Mouse (Mus musculus): ENCODE data around the gene Liph. TPM values are rescaled to one million over a fixed set of nuclear protein-coding genes. Genes with fewer than 3 reads are reported as not detected.
"Not testable (repeated sequence)": the region's sequence is repeated elsewhere in the genome, so short reads cannot be mapped to it uniquely, and the experiment has no call there.

The Liph gene
- total RNA-seq (2021): under 1 TPM; 0.23 to 0.25 TPM

DNA sequence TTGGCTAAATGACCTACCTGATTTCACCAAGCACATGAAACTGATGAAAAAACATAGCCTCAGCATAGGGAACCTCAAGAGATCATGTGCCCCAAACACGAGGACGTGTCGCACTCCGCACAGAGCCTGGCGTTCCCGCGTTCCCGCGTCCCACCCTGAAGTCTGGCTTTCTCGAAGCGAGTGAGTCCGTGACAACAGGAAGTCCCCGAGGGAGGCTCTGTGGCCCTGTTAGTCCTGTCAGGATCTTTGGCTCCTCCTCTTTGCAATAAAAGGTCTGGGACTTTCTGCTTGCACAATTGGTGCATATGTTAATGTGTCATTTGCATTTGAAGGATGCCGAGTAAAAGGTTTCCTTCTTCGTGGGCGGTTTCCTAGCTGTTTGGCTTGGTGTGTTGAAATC is at the start of gene Liph:
Gene Liph, minus strand, starts transcription at position 360 of the 400 bp plus-strand sequence.
- peak in 1 of 2 experiments; percentile 9 for DNase-seq

DNA sequence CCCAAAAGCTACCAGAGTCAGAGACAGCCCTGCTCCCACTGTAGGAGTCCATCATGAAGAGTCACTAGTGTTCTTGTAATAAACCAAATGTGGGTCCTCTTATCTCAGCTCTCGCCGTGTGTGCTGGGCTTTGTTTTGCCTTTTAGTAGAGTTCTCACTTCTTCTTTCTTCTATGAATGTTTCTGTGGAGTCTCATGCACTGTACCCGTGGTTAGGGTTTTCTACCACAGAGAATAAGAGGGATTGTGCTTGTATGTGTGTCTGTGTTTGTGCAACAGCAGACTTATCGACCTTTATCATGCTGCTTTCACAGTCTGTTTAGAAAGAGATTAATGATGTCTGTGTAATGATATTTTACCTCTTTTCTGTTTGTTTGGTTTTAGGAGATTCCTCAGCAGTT is 48.4 kb upstream of the Liph start:
- DNase-seq: no peak

DNA sequence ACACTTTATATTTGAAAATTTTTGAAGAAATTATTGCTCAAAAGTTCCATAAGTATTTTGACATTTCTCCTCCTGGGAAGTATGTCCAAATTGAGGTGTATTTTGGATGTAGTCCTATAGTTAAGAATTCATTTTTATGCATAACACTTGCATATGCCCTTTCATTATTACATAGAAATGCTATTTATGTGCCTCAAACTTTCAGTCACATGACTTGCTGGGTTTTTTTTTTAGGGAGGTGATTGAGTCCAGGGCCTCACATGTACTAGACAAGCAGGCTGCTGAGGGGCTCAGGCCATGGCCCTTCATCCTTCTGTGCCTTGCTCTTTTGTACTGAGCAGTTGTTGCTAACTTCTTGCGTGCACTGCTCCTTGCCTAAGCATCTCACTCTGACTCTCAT is 44.5 kb upstream of the Liph start:
- DNase-seq: no peak

DNA sequence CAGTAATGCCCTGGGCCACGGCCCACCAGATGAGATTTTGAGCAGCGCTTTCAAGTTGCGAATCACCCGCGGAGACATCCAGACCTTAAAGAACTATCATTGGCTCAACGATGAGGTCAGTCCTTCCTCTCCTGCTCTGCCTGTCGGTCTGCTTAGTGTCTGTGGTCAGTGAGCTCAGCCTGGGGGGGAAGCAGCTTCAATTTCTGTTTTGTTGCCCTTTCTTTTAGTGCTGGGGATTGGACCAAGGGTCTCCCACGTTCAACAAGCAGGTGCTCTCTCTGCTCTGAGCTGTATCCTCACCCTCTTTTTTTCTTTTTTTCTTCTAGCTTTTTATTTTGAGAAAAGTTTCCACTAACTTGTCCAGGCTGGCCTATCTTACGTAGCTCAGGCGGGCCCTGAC is 43.1 kb upstream of the Liph start:
- no peak for DNase-seq

DNA sequence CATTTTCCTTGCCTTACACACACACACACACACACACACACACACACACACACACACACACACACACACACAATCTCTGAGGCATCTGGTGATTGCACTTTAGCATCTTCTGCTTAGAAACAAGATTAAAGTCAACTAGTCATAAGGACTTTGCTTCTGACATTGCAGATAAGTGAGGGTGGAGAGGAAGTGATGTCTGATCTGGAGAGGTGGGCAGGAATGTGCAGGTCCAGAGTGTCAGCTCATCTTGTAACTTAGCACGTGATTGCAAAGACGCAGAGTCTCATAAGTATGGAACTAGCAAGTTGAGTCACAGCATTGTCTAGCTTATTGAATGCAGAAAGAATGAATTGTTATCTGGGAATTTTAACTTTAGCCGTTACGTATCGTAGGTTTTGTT is 32.0 kb upstream of the Liph start:
- DNase-seq: no peak

DNA sequence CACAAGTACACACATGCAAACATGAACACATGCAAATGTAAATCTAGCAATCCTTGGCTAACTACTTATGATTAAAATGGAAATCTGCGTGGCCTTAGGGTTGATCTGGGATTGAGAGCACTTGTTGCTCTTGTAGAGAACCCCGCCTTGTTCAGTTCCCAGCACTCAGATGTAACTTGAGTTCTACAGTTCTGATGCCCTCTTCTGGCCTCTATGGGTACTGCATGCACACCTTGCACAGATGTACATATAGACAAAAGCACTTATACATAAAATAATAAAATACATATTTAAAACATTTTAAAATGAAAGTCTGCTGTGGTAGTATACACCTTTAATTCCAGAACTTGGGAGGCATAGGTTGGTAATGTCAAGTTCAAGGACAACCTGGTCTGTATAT is 26.7 kb upstream of the Liph start:
- DNase-seq: no peak

DNA sequence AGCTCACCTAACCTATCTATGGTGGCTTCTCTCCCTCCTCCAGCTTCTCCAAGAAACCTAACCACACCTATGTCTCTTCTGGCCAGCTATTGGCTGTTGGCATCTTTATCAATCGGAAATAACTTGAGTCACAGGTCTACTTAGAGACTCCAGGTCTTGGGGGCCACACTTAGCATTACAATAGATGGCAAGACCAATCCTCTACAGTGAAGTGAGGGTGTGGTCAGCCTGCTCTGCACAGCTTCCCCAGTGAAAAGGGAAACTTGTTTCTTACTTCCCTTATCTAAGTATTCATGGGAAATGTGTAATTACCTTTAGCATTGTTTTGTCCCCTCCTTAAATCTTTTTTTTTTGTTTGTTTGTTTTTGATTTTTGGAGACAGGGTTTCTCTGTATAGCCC is 20.1 kb upstream of the Liph start:
- DNase-seq: no peak

DNA sequence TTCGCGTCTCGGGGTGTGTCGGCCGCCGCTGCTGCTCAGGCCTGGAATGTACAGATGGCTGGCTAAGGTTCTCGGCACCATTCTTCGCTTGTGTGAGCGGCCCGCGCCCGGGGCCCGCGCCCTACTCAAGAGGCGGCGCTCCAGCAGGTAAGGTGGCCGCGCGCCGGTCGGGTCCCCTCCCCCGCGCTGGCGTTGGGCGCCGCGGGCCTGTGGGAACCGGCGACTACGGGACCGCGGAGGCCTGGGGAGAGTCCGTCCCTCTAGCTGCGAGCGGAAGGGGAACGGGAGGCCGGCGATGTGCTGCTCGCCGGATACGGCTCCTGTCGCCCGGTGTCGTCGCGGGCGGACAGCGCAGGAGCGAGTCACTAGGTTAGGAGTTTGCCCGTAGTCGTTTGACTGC is 14.1 kb upstream of the Liph start:
- DNase-seq: no peak

DNA sequence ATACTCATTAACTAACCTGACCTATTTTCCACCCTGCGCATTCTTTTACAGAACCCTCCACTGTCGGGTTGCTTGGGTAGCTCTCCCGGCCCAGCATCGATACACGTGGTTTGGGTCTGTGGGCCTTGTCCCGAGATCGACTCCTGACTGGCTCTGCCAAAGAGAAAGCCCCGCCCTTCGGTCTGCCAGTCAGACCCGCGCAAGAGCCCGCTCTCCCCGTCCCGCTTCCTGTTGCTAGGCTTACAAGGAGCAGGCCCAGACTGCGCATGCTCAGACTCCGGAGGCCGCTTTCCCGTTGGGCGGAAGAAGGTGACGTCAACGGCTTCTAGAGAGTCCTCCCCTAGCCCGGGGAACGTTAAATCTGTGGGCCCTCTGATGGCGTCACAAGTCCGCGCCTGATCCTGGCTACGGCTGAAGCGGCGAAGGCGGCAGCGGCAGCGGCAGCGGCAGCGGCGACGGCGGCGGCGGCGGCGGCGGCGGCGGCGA is 13.7 kb upstream of the Liph start, which contains the start of gene Senp2:
Gene Senp2, plus strand, starts transcription at position 386 of the 486 bp plus-strand sequence.
- peak; percentile 100 for DNase-seq

DNA sequence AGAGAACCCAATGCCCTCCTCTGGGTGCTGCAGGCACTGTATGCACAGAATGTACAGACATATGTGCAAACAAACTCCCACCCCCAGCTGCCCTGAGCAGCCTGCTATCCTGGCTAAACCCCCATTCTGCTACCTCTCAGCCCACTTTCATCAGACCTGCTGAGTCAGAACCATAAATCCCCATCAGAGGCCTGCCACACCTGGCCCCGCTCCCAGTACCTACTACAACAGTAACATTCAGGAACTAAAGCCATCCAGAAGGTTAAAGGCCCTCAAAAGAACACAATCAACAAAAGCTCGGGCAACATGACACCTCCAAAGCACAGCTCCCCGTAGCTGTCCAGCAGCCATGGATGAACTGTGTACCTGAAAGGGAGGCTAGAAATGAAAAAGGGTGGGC is 6.1 kb upstream of the Liph start:
- peak in 1 of 2 experiments; percentile 7 for DNase-seq

DNA sequence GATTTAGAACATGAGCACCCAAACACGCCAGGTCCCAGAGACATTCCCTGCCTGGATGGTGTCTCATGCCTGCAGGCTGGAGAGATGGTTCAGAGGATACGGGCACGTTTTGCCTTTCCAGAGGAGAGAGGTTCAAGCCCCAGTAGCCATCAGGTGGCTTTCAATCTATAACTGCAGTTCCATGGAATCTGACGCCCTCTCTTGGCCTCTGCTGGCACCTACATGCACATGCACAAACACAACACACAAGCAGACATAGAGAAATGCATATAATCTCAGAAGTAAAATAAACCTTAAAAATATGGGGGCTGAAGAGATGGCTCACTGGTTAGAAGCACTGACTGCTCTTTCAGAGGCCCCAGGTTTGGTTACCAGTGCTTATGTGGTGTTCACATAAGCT is 5.7 kb upstream of the Liph start:
- no peak for DNase-seq

DNA sequence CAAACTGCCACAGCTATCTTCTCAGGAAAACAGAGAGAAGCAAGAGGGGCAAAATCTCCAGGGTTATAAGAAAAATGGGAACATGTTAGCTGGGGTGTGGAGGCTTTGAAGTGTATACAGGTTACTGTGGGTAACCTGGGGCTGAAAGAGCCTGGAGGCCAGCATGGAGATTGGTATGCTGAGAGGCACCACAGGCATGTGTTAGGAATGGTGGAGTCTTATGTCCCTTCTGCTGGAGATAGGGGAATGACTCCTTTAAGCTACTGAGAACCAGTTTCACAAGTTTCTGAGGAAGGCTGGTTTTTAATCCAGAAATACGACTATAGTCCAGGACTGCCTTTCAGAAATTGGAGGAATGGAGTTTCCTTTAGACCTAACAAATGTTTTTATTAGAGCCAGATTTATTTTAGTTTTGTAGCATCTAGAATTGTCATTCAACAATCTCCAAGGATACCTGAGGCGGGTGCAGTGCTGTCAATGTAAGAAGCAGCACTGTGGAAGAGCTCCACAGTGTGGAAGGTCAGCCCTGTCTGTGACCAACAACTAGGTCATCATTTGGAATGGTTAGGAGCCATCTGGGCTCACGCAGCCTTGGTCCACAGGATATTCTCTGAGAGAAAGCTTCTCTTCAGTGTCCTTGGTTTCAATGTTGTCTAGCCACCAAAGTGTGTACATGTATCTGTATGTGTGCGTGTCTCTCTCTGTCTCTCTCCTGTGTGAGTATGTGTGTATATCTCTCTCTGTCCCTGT is 4.7 kb upstream of the Liph start:
- DNase-seq: no peak

DNA sequence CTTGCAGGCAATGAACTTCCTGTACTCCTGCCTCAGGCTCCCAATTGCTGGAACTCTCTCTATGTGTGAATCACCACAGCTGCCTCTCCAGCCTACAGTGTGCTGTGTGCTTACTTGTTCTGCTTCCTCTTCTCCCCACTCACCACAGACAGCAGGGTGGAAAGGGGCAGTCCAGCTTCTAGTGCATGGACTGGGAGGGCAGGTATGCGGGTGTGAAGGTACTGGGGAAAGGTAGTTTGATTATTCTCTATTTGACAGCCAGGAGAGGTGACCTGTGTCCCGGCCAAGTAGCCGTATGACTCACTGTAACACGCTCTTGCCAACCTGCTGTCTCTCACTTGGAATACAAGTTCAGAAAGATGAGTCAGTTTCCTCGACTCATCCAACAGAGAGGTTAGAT is 2.6 kb upstream of the Liph start:
- DNase-seq: peak; percentile 4 to 10

DNA sequence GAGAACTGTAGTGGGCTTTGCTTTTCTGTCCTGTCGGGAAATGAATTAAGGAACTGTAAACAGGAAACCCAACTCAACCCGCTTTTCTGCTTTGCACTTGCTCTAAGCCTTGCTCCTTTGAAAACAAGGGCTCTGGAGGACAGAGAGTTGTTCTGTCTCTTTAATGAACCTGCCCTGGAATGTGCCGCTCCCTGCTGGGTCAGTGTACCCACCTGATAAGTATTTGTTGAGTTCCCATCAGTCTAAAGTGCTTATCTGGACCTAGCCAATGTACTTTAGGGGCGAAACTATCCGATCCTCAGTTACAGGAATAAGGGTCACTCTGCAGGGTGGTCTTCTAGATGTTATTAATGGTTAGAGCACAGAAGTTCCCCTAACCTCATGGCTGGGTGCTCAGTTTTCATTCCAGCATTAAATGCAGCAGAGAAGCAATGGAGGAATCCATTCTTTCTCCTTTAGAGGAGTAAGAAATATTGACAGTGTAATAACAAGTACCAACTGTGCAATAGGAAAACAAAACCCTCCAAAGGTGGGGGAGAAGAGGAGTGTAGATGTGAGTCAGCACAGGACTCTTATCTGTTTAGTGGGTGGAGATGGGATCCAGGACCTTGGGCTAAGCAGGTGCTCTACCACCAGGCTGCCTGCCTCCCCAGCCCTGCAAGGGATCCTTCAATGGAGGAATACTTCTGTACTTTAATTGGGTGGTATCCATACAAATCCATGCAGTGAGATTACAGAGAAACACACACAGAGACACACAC is 1.6 kb upstream of the Liph start:
- no peak for DNase-seq

DNA sequence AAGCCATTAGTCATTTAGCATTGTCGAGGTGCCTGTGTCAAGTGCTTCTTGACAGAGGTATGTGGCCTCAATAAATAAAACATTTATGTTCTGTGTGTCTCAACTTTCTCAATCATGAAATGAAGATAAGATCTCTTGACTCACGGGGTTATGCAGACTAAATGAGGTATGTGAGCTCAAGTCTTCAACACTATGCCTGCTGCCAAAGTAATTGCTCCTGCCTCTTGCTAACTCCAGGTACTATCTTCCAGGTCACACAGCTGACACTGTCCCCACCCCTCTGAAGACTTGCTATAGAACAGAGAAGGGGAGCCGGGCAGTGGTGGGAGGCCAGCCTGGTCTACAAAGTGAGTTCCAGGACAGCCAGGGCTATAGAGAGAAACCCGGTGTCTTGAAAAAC is 939 bp upstream of the Liph start:
- DNase-seq: no peak

DNA sequence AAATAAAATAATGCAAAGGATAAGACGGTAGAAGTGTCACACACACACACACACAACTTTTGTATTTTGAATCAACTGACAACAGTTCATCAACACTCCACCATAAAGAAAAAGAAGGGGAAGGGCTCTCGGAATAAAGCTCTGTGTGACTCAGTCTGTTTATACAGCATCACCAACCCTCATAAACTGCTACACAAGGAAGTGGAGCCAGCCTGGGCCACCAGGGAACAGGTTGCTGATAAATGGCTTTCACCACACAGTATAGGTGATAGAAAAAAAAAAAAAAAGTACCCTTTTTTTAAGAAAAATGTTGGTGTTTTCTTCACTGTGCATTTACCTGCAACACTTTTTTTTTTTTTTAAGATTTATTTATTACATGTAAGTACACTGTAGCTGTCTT is 3.7 kb downstream of the Liph start:
- DNase-seq: no peak

DNA sequence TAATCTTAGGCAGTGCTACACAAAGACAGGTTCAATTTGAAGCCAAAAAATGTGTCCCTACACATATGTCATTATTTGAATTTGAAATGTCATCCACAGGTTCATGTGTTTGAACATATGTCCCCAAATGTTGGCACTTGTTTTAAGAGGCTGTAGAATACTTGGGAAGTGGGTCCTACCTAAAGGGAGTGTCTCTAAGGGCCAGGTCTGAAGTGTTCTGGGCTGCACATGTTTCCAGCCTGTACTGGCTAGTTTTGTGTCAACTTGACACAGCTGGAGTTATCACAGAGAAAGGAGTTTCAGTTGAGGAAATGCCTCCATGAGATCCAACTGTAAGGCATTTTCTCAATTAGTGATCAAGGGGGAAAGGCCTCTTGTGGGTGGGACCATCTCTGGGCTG is 4.6 kb downstream of the Liph start:
- DNase-seq: not testable (repeated sequence)

DNA sequence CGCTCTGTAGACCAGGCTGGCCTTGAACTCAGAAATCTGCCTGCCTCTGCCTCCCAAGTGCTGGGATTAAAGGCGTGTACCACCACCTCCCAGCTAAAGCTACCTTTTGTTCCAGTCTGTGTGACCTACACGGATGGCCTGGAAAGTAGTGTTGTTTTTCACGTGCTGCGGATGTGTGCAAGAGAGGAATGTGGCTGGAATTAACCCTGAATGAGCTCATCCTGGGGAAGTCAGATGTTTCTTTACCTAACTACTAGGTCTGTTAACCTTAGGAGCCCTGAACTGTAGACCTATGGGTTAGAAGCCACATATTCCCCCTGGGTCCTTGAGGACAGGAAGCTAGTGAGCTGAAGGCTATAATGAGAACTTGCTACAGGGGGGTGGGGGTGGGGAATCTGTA is 7.5 kb downstream of the Liph start:
- no peak for DNase-seq

DNA sequence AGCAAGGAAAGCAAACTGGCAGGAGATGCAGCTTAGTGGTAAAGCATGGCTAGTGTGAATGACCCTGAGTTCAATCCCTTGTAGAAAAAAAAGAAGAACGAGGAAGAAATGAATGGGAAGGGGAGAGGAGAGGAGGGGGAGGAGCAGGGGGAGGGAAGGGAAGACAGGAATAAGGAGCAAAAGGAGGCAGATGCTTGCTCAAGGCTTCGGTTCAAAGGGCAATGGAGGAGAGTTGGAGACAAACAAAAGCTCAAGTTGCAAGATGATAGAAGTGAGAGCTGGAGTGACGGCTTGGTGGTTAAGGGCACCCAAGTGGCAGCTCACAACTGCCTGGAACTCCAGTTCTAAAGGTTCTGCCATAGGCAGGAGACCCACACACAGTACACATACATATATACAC is 9.3 kb downstream of the Liph start:
- no peak for DNase-seq

DNA sequence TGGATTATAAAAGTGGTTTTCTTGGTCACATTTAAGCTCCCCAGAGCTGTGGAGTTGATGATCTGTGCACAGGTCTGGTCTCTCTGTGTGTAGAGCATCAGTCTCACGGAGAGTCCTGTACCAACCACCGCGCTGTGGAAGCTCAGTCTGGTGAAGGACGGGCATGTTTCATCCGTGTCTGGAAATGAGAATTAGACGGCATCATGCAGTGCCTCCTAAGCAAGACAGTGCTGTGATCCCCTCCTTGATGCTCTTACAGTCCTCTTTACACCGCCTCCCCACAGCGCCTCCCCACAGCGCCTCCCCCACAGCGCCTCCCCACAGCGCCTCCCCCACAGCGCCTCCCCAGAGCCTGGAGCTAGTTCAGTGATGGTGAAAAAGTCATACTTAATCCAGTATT is 11.4 kb downstream of the Liph start:
- no peak for DNase-seq

DNA sequence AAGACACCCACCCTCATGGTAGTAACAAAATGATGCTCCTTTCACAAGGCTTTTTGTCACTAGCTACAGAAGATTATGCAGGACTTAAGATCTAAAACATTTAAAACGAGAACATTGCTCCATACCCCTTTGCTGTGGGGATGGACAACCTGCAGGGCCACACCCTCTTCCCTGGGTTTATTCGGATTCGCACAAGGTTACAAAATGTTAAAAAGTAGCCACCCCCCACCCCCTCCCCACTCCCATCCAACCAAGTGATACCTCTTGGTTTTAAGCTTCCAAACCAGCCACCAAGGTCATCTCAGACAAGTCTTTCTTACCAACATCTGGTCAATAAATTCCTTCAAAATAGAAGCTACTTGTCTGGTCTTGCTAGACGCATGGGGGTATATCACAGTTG is 11.9 kb downstream of the Liph start:
- DNase-seq: no peak

DNA sequence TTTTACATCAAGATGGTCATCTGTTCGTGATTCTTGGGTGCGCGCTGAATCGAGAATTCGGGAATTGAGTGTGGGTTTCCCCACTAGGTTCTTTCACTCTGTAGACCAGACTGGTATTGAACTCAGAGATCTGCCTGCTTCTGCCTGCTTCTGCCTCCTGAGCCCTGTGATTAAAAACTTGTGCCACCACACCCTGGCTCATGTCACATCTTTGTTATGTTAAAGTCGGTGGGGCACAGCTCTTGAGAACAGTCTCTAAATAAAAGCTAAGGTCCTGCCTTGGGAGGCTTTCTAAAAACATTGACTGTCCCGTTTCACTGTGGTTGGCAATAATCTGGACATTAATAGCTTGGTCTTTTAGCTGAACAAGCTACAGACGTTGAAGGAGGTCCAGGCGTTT is 12.3 kb downstream of the Liph start:
- no peak for DNase-seq

DNA sequence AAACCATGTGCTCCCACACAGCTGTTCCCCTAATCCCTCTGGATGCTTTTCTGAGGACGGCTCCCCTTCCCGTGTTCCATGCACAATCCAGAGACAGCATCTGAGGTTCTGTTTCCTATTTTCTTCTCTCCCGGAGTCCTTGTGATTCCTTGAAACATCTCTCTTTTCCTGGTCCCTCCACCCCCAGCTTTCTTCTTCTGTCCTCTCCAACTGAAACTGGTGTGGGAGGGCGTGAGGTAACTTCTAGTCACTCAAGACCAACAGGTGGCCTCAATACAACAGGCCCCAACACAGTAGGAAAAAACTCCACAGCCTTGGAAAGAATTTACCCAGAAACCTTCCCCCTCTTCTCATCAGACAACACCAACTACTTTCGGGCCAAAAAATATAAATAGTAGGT is 18.1 kb downstream of the Liph start:
- no peak for DNase-seq

DNA sequence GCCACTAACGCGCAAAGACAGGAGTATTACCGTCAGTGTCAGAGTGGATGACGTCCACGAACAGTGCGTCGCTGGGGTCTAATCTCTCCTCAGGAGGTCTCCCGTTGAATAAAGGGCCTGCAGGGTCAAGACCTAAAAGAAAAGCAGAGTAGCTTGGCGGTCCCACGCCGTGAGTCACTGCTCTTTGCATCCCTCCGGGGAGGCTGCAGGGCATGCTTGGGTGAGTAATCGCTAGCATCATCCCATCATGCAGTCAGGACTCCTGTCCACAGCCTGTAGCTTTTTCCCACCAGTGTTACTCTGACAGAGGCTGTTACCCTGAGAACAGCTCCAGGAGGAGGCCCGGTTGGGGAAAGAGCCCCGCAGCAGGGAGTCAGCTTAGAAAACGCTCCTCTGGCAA is 19.3 kb downstream of the Liph start:
- no peak for DNase-seq

Data from layer of hippocampus, postnatal 36 days (tissue).